Mouse (Mus musculus) natural killer cell, adult 2 months (primary cell): ENCODE data around the gene Pias4.
"Not testable (repeated sequence)": the region's sequence is repeated elsewhere in the genome, so short reads cannot be mapped to it uniquely, and the experiment has no call there.

Experiments
- DNase-seq, 2 experiments: peaks; one replicate each; pipeline ENCODE4 v3.0.0; 2022; ENCODE audit warnings: low spot score in 2 of 2

The Pias4 gene

DNA sequence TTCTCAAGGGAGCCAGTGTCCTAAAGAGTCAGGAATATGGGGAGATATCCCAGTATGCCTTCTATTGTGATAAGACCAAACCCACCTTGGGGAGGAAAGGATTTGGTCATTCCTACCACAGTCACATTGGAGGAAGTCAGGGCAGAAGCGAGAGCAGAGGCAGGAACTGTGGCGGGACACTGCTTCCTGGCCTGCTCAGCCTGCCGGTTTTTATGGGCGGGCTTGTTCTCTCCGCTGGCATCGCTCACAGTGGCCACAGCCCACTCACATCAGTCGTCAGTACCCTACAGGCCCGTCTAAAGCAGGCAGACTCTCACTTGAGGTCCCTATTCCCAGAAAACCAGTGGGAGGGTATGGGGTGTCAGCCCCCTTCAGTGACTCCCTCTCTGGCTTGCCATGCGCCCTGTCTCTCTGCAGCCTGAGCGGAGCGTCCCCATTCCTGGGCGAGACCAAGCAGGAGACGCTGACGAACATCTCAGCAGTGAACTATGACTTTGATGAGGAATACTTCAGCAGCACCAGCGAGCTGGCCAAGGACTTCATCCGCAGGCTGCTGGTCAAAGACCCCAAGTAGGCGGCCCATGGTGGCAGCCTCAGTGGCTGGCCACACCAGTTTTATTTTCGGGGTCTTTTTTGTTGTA lies 23.7 kb upstream of the Pias4 start:
- no peak for DNase-seq

- no peak for DNase-seq
Measured at GRCm38 (mm10) chr10:81190912-81191321, 23.2 kb upstream of the Pias4 start.

- no peak for DNase-seq
Measured at GRCm38 (mm10) chr10:81190236-81190911, 22.7 kb upstream of the Pias4 start.

- no peak for DNase-seq
Measured at GRCm38 (mm10) chr10:81189821-81190220, 22.1 kb upstream of the Pias4 start.

- no peak for DNase-seq
Measured at GRCm38 (mm10) chr10:81187161-81187560, 19.4 kb upstream of the Pias4 start.

- no peak for DNase-seq
Measured at GRCm38 (mm10) chr10:81184765-81185164, 17.0 kb upstream of the Pias4 start.

- no peak for DNase-seq
Measured at GRCm38 (mm10) chr10:81183805-81184204, 16.1 kb upstream of the Pias4 start, which contains the start of gene 4930442H23Rik. TSS of gene 4930442H23Rik (minus strand) at chr10:81183849.

GRCm38 (mm10) chr10:81182336-81183333 lies 14.9 kb upstream of the Pias4 start, which contains the start of gene Dapk3:
TSS of gene Dapk3 (plus strand) at chr10:81183005.
- DNase-seq, result peak; percentile 97

DNA sequence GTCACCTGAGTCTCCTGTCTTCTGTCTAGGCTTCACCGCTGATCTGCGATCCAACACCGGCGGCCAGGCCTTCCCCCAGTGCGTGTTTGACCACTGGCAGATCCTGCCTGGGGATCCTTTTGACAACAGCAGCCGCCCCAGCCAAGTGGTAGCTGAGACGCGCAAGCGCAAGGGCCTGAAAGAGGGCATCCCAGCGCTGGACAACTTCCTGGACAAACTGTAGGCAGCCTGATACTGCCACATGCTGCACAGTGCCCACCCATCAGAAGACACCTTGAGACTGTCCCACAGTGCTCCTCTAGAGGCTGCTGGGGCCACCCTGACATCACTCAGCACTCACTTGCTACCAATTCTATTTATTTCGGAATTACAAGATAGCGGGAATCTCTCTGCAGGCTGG lies 14.1 kb upstream of the Pias4 start:
- DNase-seq, result not testable (repeated sequence)

DNA sequence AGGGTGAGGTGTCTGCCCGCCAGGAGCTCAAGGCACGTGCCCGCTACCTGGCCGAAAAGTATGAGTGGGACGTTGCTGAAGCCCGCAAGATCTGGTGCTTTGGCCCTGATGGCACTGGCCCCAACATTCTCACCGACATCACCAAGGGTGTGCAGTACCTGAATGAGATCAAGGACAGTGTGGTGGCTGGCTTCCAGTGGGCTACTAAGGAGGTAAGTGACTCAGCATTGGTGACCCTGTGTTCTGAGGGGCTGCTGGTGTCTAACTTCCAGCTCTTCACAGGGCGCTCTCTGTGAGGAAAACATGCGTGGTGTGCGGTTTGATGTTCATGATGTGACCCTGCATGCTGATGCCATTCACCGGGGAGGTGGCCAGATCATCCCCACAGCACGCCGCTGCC lies 13.2 kb upstream of the Pias4 start:
- DNase-seq, result no peak

GRCm38 (mm10) chr10:81179451-81180342 lies 12.0 kb upstream of the Pias4 start:
- no peak for DNase-seq

GRCm38 (mm10) chr10:81178927-81179326 lies 11.2 kb upstream of the Pias4 start:
- no peak for DNase-seq

GRCm38 (mm10) chr10:81177958-81178712 lies 10.4 kb upstream of the Pias4 start:
- DNase-seq, result no peak

GRCm38 (mm10) chr10:81177491-81177925 lies 9.8 kb upstream of the Pias4 start:
- no peak for DNase-seq

DNA sequence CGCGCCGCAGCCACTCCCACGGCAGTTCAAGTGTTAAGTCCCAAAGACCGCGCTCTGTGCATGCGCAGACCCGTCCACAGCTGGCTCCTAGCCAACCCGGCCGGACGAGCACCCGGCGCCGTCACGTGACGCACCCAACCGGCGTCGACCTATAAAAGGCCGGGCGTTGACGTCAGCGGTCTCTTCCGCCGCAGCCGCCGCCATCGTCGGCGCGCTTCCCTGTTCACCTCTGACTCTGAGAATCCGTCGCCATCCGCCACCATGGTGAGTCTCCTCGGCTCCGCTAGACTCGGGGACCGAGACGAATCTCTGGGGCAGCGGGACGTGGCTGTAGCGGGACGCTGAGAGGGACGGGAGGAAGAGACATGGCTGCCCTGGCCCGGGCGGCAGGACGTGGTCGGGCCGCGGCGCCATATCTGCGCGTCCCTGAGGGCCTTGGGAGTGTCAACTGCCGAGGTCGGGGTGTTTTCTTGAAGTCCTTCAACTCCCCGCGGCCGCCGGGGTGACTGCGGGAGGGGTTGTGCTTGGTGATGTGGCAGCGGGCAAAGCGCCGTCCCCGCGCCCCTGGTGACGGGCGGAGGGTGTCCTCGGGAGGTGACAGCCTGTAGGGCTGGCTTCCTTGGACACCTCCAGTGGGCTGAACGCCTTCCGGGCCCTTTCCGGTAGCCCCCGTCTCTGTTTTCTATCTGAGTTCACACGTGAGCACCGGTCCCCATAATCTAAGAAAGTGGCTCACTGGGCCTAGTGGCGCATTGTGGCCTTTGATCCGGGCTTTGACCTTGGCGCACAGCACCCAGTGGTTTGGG lies 8.9 kb upstream of the Pias4 start, which contains the start of gene Eef2:
Gene Eef2 (plus strand): TSS at position 166 of the 806 bp plus-strand sequence.
- DNase-seq, result peak; percentile 97 to 98

- DNase-seq, result no peak
Measured at GRCm38 (mm10) chr10:81175936-81176465, 8.3 kb upstream of the Pias4 start.

- DNase-seq, result not testable (repeated sequence)
Measured at GRCm38 (mm10) chr10:81175345-81175701, 7.6 kb upstream of the Pias4 start.

GRCm38 (mm10) chr10:81174617-81175344 lies 7.1 kb upstream of the Pias4 start:
- peak; percentile 84 to 89 for DNase-seq
